Mouse (Mus musculus): Measurements from ENCODE around the gene Tagln3.
A peak's percentile ranks its signal among the peaks of the same experiment; 100 is the strongest.

Gene Tagln3

DNA sequence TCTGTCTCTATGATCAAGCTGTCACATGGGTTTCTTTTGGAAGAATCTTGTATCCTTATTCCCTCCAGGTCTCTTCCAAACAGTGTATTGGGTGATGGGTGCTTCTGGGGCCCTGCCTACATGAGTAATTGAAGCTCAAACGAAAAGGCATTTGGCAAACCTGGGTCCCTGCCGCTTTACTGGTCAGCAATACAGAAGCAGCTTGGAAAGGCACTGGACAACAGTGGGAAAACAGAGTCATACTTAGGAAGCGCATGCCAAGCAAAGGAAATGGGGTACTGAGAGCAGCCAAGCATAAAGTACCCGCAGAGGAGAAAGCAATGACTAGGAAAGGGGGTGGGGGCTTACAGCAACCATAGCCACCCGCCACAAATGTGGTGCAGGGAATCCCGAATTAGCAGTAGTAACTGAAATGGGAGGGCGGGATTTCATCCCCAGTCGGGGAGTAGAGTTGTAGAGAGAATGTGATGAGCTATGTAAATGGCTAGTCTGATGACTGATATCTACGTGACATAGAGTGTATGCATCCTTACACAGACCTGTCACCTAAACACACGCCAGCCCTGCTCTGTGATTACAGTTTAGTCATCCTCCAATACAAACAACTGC is 4.3 kb downstream of the Tagln3 start:
- DNase-seq (ENCODE audit: low spot score): no peak

DNA sequence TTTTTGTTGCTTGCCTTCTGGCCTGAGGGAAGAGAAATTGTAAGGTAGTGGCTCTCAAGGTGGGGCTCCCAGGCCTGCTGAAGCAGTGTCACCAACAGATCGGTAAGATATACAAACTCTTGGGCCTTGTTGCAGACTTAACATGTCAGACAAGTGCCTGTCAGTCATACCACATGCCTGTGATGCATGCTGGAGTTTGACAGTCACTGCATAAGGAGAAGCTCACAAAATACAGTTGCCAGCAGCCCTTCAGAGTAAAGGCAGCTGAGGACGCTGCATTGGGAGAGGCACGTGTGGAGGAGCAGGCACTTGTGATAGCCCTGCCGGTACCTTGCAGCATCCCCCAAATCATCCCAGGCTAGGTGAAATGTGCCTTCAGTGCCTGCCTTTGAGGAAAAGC is 6.1 kb downstream of the Tagln3 start:
- DNase-seq (ENCODE audit: low spot score): no peak

DNA sequence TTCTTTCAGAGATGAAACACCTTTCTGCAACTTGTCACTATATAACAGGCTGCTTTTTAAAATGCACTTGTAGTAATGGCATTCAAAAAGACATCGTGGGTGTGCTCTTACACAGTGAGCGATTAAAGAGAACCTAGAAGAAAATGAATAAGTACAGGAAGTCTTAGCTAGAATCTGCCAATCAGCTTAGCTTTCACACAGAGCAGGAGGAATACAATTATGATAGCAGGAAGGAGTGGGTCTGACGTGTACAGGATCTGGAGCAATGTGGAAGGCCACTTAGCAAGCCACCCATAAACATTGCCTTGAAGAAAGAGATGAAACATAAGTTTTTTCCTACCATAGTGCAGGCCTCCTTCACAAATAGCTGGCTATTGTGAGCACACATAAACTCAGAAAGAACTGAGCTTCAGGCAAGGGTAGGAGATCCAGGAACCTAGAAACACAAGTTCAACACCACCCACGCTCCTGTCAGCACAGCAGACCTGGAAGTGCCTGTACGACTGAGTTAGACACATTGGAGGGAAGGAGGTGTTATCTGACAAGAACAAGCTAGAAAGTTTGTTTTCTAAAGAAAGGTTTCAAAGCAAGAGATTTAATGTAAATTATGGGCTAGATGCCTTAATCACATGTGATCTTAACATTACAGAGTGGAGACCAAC is 9.8 kb downstream of the Tagln3 start:
- no peak for DNase-seq (ENCODE audit: low spot score)

DNA sequence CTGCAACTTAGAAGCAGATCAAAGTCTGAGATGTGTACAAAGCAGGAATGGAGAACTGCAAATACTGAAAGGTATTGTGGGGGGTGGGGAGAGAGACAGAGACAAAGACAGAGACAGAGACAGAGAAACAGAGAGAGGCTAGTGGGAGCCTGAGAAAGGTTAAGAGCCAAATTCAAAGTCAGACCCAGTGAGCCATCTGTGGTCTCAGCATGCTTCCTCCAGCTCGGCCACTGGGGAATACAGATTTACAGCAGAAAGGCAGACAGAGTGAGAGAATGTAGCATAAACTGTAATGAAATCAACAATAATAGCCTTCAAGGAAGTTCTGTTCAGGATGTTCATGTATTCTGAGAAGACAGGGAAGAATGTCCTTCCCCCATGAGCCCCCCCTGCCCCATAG is 10.5 kb downstream of the Tagln3 start:
- DNase-seq (ENCODE audit: low spot score): no peak

DNA sequence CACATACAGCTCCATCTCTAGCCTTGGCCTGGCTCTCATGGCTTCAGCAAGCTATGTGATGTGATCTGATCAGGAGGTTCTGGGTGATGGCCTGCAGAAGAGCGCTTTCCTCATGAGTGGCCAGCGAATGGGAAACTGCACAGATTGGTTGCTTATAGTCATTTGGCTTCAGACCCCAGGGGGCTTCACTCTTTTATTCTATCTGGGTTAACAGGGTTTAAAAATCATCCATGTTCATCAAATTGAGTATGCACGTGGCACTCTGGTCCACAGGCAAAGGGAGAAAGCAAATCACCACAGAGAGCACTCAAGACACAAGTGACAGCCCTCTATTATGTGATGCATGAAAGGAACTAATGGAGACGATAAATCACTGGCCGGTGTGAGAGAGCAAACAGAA is 11.1 kb downstream of the Tagln3 start:
- no peak for DNase-seq (ENCODE audit: low spot score)

DNA sequence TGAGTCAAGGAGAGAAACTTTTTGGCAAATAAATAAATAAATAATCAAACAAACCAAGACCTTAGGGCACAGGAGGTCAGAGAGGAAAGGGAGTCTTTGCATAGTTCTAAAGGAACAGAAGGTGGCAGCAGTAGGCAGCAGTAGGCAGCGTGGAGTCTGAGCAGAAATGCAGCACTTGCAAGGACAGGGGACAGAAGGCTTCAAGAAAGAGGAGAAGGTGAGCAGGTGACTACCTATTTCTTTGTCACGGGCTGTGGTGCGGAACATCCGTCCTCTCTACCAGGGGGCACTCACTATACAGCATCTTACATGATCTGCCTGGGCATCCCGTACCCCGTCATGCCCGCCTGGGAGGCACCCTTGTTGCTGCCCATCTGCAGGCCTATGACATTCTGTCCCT is 13.1 kb downstream of the Tagln3 start:
- DNase-seq (ENCODE audit: low spot score): no peak

DNA sequence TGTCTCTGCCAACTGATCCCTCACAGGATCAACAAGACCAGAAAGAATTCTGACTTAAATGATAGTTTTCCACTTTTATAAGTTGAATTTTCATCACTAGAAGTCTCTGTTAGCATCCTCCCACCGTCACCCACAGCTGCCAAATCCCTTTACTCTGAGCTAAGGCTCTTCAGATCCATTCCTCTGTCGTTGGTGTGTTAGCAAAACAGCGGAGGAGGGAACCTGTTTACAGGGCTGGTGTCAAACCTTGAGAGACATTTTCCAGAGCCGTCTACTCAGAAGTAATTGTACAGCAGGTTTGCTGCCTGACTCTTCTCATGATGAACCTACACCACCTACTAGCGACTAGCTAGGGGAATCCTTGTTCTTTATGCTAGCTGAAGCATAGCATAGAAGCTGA is 25.1 kb downstream of the Tagln3 start:
- DNase-seq (ENCODE audit: low spot score): no peak

DNA sequence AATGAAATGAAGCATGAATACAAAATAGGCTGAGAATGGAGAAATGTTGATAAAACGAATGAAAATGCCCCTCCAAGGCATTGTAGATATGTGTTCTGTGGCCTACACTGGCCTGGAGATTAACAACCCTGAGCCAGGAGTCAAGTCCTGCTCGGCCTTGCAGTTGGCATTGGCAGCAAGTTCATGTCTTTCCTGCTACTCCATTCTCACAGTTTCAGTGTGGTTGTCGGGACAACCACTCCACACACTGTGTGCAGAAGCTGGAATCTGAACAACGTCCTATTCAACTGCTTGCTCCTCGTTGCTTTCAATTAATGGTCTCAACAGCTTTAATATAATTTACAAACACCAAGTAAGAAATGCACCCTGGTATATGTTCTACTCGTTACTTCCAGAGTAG is 26.4 kb downstream of the Tagln3 start:
- no peak for DNase-seq (ENCODE audit: low spot score)

DNA sequence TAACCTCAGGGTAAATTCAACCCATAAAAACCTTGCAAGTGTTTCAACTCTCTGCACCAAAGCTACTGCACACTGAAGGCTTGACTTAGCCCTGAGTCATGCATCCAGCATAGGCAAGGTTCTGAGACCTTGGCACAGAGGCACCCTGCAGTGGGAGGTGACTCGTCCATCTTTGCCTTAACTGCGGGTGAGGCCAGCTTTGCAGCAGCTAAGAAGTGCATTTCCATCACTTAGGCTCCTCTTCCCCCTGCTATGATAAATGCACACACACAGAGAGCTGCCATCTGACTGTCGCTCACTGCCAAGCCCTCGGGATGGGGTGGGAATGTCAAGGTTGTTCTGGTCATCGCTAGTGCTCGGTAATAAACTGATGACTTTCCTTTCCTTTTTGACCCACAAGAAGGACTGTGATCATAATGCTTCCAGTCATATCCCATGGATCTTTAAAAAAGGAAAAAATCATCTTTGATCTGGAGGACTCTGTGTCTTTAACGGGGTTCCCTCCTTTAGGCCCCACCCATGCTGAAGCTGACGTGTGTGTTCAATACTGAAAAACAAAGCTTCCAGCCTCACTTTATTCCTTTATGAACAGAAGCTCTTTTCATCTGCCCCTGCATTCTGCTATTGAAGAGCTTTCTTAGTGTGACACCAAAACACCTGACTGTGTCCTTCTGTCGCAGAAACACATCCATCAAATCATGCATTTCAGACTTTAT is 28.8 kb downstream of the Tagln3 start:
- no peak for DNase-seq (ENCODE audit: low spot score)

DNA sequence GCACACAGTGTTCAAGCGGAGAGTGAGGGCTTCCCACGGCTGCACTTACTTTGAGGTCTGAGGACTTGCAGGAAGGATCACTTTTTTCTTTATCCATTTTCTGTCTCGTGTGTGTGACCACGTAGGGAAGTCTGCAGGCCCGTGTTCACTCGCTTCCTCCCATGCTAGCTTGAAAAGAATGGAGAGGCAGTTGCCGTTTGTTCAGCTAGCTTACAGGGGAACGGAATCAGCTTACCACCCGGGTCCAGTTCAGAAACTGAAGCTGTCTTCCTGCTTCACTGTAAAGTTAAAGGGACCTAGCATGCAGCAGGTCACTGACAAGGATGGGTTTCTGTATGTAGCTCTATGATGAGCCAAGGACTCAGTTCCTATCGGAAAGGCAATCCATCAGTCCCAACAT is 30.9 kb downstream of the Tagln3 start, which contains the start of gene Tmprss7:
Gene Tmprss7 (minus strand): TSS at position 101 of the 400 bp plus-strand sequence.
- DNase-seq (ENCODE audit: low spot score): no peak

DNA sequence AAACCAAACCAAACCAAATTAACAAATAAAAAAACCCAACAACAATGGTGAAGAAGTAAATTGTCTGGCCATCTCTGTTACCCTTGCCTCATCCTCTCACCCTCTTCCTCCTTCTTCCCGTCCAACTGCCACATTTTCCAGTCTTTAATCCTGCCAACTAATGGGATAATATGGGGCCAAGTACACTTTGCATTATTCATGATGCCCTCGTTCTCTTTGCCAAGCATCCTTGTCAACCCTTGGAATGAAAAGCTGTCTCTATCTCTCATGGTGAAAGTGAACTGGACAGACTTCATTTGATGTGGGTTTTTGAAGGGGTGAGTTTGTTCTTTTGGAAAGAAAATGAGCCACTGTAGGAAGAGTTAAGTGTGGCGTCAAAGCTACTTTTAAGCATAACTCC is 31.6 kb downstream of the Tagln3 start:
- DNase-seq (ENCODE audit: low spot score): no peak

DNA sequence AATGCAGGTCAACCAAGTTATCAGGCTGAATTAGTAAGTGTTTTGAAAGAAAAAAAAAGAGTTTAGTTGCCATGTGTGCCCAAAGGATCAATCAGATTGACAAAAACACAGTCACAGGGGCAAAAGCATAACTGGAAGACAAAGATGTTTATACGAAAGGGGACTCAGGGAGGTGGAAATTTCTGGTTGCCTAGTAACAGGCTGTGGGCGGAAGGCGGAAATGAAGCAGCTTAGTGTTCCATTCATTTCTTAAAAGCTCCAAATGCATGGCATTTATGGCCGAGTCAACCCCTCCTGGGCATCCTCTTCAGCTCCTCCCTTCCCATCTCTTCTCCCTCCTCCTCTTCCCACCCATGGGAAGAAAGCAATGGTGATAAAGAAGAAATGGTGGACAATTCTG is 34.2 kb downstream of the Tagln3 start:
- DNase-seq (ENCODE audit: low spot score): no peak

DNA sequence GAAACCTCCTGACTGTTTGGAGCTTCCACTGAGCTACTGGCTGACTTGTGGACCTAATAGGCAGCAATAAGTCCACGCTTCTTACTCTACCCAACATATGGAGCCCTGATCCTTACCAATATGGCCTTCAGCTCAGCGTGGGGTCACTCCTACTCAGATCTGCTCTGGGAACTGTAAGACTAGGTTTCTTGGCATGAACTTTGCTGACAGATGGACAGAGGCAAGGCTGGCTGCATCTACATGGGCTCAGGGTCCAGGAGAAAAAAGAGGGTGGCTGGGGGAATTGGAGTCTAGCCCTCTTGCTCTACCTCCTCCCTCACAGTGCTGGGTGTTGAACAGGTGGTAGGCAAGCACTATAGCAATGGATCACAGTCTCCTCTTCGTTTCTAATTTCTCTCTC is 37.6 kb downstream of the Tagln3 start:
- no peak for DNase-seq (ENCODE audit: low spot score)

DNA sequence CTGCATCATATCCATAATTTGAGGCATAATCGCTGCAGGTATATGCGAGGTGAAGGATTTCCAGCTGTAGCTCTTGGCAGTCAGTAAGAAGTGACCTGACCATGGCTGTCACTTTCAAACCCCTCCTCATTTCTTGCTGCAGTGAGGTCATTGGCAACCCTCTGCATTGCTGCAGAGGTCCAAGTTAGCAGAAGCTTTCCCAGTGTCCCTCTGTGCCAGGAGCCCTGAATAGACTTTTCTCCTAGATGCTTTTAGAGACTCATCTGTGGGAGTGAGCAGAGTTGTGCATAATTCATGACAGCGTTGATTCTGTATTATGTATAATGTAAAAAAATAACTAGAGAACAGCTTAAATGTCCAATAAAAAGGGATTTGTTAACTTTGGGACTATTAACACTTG is 39.1 kb downstream of the Tagln3 start:
- no peak for DNase-seq (ENCODE audit: low spot score)

DNA sequence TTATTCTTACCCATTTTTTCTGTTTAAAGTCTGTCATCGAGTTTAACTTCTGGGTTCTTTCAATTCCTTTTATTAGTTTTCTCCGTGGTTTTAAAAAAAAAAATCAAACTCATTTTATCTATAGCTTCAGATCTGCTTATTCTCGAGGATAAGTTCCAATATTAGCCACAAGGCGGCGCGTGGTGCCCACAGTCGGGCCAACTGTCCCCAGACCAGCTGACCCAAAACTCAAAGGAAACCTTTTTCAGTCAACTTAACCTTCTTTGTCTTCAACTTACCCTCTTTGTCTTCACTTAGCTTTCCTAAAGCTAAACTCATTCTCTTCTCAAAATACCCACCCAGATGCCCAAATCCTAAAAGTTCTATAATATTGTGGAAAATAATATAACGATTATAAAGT is 39.6 kb downstream of the Tagln3 start:
- peak; percentile 67 for DNase-seq (ENCODE audit: low spot score)

DNA sequence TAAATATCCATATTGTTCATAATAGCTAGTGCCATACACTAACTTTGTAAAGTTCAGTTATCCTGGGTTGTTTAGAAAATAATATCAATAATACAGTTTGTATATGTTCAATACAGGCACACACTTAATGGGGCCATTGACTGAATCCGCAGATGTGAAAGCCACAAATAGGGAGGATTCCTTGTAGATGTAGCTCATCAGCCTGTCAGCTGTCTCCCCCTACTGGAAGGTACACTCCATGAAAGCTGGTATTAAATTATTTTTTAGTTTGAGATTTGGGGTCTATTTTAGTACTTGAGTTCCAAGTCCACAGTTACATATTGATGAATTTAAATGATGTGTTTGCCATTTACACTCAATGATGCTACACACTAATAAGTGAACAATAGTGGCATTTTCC is 47.9 kb downstream of the Tagln3 start:
- peak; percentile 12 for DNase-seq (ENCODE audit: low spot score)

DNA sequence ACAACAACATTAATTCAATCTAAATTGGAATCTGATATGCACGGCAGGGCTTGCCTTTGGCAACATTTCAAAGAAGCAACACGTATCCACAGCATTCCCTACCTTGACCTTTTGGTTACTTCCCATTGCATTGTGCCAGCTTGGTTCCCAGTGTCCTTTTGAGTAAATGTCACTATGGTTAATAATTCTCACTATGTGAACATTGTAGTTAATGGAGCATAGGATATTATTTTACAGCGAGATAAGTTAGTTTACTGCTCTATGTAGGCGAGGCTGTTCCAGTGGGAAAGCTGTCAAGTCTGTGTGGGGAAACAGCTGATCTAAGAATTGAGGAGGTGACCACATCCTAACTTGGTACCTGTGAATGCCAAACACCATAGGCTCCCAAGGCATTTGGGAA is 54.4 kb downstream of the Tagln3 start:
- DNase-seq (ENCODE audit: low spot score): no peak

DNA sequence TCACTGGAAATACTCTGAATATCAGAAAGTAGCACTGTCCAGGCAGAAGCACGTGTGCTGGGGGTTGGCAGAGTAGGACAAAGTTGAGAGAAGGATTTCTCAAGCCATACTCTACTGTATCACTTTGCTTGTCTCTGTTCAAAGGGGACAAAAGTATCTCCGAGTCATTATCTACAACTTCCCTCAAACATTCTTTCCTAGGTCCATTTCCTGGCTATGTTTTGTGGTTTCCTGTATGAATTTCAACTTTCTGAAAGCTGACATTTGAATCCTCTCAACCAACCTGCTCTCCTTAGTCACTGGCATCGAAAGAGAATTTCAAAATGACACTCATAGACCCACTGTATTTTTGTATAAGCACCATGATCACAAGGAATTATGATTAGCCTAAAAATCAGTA is 56.2 kb downstream of the Tagln3 start:
- DNase-seq (ENCODE audit: low spot score): no peak

DNA sequence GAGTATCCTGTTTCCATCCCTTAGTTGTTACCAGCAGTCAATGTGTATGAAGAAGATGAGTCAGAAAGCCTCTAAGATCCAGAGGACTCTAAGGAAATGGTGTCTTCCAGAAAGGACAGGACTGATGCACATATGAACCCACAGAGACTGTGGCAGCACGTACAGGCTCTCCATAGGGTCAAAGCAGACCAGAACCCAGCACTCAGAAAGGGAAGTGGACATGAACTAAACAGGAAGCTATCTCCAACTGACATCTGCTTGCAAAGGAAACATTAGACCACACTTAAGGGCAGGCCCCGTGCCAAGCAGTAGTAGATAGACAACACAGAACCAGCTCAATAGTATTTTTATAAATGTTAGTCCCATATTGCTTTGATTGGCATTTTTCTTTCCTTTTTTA is 58.3 kb downstream of the Tagln3 start:
- peak; percentile 24 for DNase-seq (ENCODE audit: low spot score)

DNA sequence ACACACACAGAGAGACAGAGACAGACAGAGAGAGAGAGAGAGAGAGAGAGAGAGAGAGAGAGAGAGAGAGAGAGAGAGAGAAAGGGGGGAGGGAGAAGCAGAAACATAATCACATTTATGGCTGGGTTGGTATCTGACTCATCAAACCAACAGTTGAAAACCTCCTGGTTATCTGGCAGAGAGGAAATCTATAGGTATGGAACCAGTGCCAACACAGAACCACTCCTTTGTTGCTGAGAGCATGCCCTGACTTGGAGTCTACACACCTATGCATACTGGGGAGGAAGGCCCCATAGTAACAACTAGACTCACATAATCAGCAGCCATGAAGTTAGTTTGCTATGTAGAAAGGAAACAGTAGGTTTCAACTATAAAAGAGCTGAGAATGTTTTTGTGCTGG is 62.0 kb downstream of the Tagln3 start:
- no peak for DNase-seq (ENCODE audit: low spot score)

Data from lung, postnatal 25 days (tissue).